Mouse (Mus musculus): Measurements from ENCODE around the gene Rbbp4. TPM values are rescaled to one million over a fixed set of nuclear protein-coding genes. Genes with fewer than 3 reads are reported as not detected.

The Rbbp4 gene
- 508 and 555 TPM in 2 replicates for polyA plus RNA-seq (2014; fragmentation: Nextera tagmentation; extraction: Ambion mirVana)

GRCm38 (mm10) chr4:129335216-129336074 is at the start of gene Rbbp4, which contains the start of gene Zbtb8os:
TSS of gene Rbbp4 (minus strand) at chr4:129335370.
TSS of gene Zbtb8os (plus strand) at chr4:129335695.
- Histone ChIP-seq H3K4me2 (ENCODE audit: low read depth, low read length, severe bottlenecking) (peak within 1 kb of the TSS; percentile 85), H3K9ac (ENCODE audit: low read length) (peak within 1 kb of the TSS; percentile 97), H3K27me3 (ENCODE audit: control insufficient read depth, insufficient read depth, low read length) (no peaks in the 10 kb centered on the region), H3K36me3 (ENCODE audit: control insufficient read depth, insufficient read depth, low read length) (no peaks in the 10 kb centered on the region; the same call in 1 of the 2 replicates), H3K4me1 (replicated peaks; ENCODE audit: control insufficient read depth, insufficient read depth, low read length) (peaks cover 11% of the 10 kb centered on the region; the same call in 1 of the 2 replicates), H3K4me3 (ENCODE audit: low read depth, low read length) (peak within 1 kb of the TSS; percentile 93), H3K27ac (ENCODE audit: low read depth, low read length) (peak within 1 kb of the TSS; percentile 99), H3K9me3 (ENCODE audit: control insufficient read depth, low read length) (no peaks in the 10 kb centered on the region)
- DNase-seq (ENCODE audit: low spot score) (peak; percentile 100), ATAC-seq (replicated peaks; ENCODE audit: low FRiP score) (peak; percentile 99)
- under 1% methylated on average over 71 of the region's 73 CpGs for WGBS

- Histone ChIP-seq H3K9me3 (ENCODE audit: control insufficient read depth, low read length) (no peaks in the 10 kb centered on the region), H3K9ac (ENCODE audit: low read length) (no peak overlapping the region), H3K4me1 (replicated peaks; ENCODE audit: control insufficient read depth, insufficient read depth, low read length) (no peaks in the 10 kb centered on the region), H3K27ac (ENCODE audit: low read depth, low read length) (no peak overlapping the region), H3K4me3 (ENCODE audit: low read depth, low read length) (no peak overlapping the region), H3K36me3 (ENCODE audit: control insufficient read depth, insufficient read depth, low read length) (no peaks in the 10 kb centered on the region), H3K4me2 (ENCODE audit: low read depth, low read length, severe bottlenecking) (no peak overlapping the region), H3K27me3 (ENCODE audit: control insufficient read depth, insufficient read depth, low read length) (no peaks in the 10 kb centered on the region)
- WGBS: 49% methylated on average over 6 of the region's 6 CpGs
- DNase-seq (ENCODE audit: low spot score) (no peak), ATAC-seq (replicated peaks; ENCODE audit: low FRiP score) (no peak)
Measured at GRCm38 (mm10) chr4:129384440-129384839, 49.3 kb upstream of the Rbbp4 start.

- Histone ChIP-seq H3K9me3 (ENCODE audit: control insufficient read depth, low read length) (no peaks in the 10 kb centered on the region), H3K27me3 (ENCODE audit: control insufficient read depth, insufficient read depth, low read length) (0 out of 2 replicates have a peak, but pooled peaks cover 4% of the 10 kb centered on the region), H3K27ac (ENCODE audit: low read depth, low read length) (no peak overlapping the region), H3K36me3 (ENCODE audit: control insufficient read depth, insufficient read depth, low read length) (no peaks in the 10 kb centered on the region), H3K4me1 (replicated peaks; ENCODE audit: control insufficient read depth, insufficient read depth, low read length) (no peaks in the 10 kb centered on the region), H3K4me3 (ENCODE audit: low read depth, low read length) (no peak overlapping the region), H3K9ac (ENCODE audit: low read length) (no peak overlapping the region), H3K4me2 (ENCODE audit: low read depth, low read length, severe bottlenecking) (no peak overlapping the region)
- 97% methylated on average over 3 of the region's 3 CpGs for WGBS
- ATAC-seq (replicated peaks; ENCODE audit: low FRiP score) (no peak), DNase-seq (ENCODE audit: low spot score) (no peak)
Measured at GRCm38 (mm10) chr4:129383586-129383985, 48.4 kb upstream of the Rbbp4 start.

- Histone ChIP-seq H3K9me3 (ENCODE audit: control insufficient read depth, low read length) (no peaks in the 10 kb centered on the region), H3K27me3 (ENCODE audit: control insufficient read depth, insufficient read depth, low read length) (peaks cover 4% of the 10 kb centered on the region; the same call in 1 of the 2 replicates), H3K27ac (ENCODE audit: low read depth, low read length) (no peak overlapping the region), H3K36me3 (ENCODE audit: control insufficient read depth, insufficient read depth, low read length) (no peaks in the 10 kb centered on the region), H3K4me1 (replicated peaks; ENCODE audit: control insufficient read depth, insufficient read depth, low read length) (no peaks in the 10 kb centered on the region), H3K4me3 (ENCODE audit: low read depth, low read length) (no peak overlapping the region), H3K4me2 (ENCODE audit: low read depth, low read length, severe bottlenecking) (no peak overlapping the region), H3K9ac (ENCODE audit: low read length) (no peak overlapping the region)
- WGBS: 92% methylated on average over 2 of the region's 2 CpGs
- ATAC-seq (replicated peaks; ENCODE audit: low FRiP score) (no peak), DNase-seq (ENCODE audit: low spot score) (no peak)
Measured at GRCm38 (mm10) chr4:129382488-129382887, 47.3 kb upstream of the Rbbp4 start.

GRCm38 (mm10) chr4:129382029-129382428 is 46.9 kb upstream of the Rbbp4 start:
- no peaks in the 10 kb centered on the region for H3K9me3 ChIP-seq (ENCODE audit: control insufficient read depth, low read length)
- no peak overlapping the region for H3K27ac ChIP-seq (ENCODE audit: low read depth, low read length)
- H3K4me3 ChIP-seq (ENCODE audit: low read depth, low read length): no peak overlapping the region
- 89% methylated on average over 9 of the region's 9 CpGs for WGBS
- H3K4me1 ChIP-seq (replicated peaks; ENCODE audit: control insufficient read depth, insufficient read depth, low read length): no peaks in the 10 kb centered on the region
- DNase-seq (ENCODE audit: low spot score) (no peak), ATAC-seq (replicated peaks; ENCODE audit: low FRiP score) (no peak)
- peaks cover 6% of the 10 kb centered on the region for H3K27me3 ChIP-seq (ENCODE audit: control insufficient read depth, insufficient read depth, low read length)
- no peak overlapping the region for H3K4me2 ChIP-seq (ENCODE audit: low read depth, low read length, severe bottlenecking)
- H3K9ac ChIP-seq (ENCODE audit: low read length): no peak overlapping the region
- H3K36me3 ChIP-seq (ENCODE audit: control insufficient read depth, insufficient read depth, low read length): no peaks in the 10 kb centered on the region

- Histone ChIP-seq H3K9ac (ENCODE audit: low read length) (no peak overlapping the region), H3K4me3 (ENCODE audit: low read depth, low read length) (no peak overlapping the region), H3K27me3 (ENCODE audit: control insufficient read depth, insufficient read depth, low read length) (peaks cover 6% of the 10 kb centered on the region), H3K36me3 (ENCODE audit: control insufficient read depth, insufficient read depth, low read length) (no peaks in the 10 kb centered on the region), H3K9me3 (ENCODE audit: control insufficient read depth, low read length) (no peaks in the 10 kb centered on the region), H3K27ac (ENCODE audit: low read depth, low read length) (no peak overlapping the region), H3K4me2 (ENCODE audit: low read depth, low read length, severe bottlenecking) (no peak overlapping the region), H3K4me1 (replicated peaks; ENCODE audit: control insufficient read depth, insufficient read depth, low read length) (no peaks in the 10 kb centered on the region)
- ATAC-seq (replicated peaks; ENCODE audit: low FRiP score): no peak
- DNase-seq (ENCODE audit: low spot score): no peak
- WGBS: 83% methylated on average over 8 of the region's 8 CpGs
Measured at GRCm38 (mm10) chr4:129381148-129381547, 46.0 kb upstream of the Rbbp4 start.

- H3K27ac ChIP-seq (ENCODE audit: low read depth, low read length): no peak overlapping the region
- no peak overlapping the region for H3K9ac ChIP-seq (ENCODE audit: low read length)
- H3K27me3 ChIP-seq (ENCODE audit: control insufficient read depth, insufficient read depth, low read length): peaks cover 11% of the 10 kb centered on the region
- 82% methylated on average over 3 of the region's 3 CpGs for WGBS
- no peak for ATAC-seq (replicated peaks; ENCODE audit: low FRiP score)
- H3K4me2 ChIP-seq (ENCODE audit: low read depth, low read length, severe bottlenecking): no peak overlapping the region
- H3K4me1 ChIP-seq (replicated peaks; ENCODE audit: control insufficient read depth, insufficient read depth, low read length): peaks cover 4% of the 10 kb centered on the region; the same call in 1 of the 2 replicates
- H3K9me3 ChIP-seq (ENCODE audit: control insufficient read depth, low read length): no peaks in the 10 kb centered on the region
- no peak overlapping the region for H3K4me3 ChIP-seq (ENCODE audit: low read depth, low read length)
- DNase-seq (ENCODE audit: low spot score): no peak
- H3K36me3 ChIP-seq (ENCODE audit: control insufficient read depth, insufficient read depth, low read length): no peaks in the 10 kb centered on the region
Measured at GRCm38 (mm10) chr4:129379805-129380204, 44.6 kb upstream of the Rbbp4 start.

GRCm38 (mm10) chr4:129377601-129378390 is 42.6 kb upstream of the Rbbp4 start, which contains the start of gene Zbtb8a:
TSS of gene Zbtb8a (minus strand) at chr4:129378116.
- peak within 1 kb of the TSS; percentile 31; the same call in 1 of the 2 replicates for H3K27ac ChIP-seq (ENCODE audit: low read depth, low read length)
- ATAC-seq (replicated peaks; ENCODE audit: low FRiP score) (peak; percentile 61; the same call in 1 of the 2 replicates), DNase-seq (ENCODE audit: low spot score) (peak; percentile 81)
- peak within 1 kb of the TSS; percentile 51 for H3K4me2 ChIP-seq (ENCODE audit: low read depth, low read length, severe bottlenecking)
- WGBS: 3% methylated on average over 64 of the region's 65 CpGs
- H3K9me3 ChIP-seq (ENCODE audit: control insufficient read depth, low read length): no peaks in the 10 kb centered on the region
- peak within 1 kb of the TSS; percentile 81 for H3K4me3 ChIP-seq (ENCODE audit: low read depth, low read length)
- H3K36me3 ChIP-seq (ENCODE audit: control insufficient read depth, insufficient read depth, low read length): no peaks in the 10 kb centered on the region
- peaks cover 11% of the 10 kb centered on the region for H3K27me3 ChIP-seq (ENCODE audit: control insufficient read depth, insufficient read depth, low read length)
- H3K9ac ChIP-seq (ENCODE audit: low read length): peak within 1 kb of the TSS; percentile 89
- peaks cover 7% of the 10 kb centered on the region; the same call in 1 of the 2 replicates for H3K4me1 ChIP-seq (replicated peaks; ENCODE audit: control insufficient read depth, insufficient read depth, low read length)

Data from forebrain, embryonic 11.5 days (tissue).